Mouse (Mus musculus): ENCODE results near the gene Hoxd10. TPM values are rescaled to one million over a fixed set of nuclear protein-coding genes. Genes with fewer than 3 reads are reported as not detected.

The Hoxd10 gene
- polyA plus RNA-seq, 1 experiment from 2014 or later: 0.34 TPM

DNA sequence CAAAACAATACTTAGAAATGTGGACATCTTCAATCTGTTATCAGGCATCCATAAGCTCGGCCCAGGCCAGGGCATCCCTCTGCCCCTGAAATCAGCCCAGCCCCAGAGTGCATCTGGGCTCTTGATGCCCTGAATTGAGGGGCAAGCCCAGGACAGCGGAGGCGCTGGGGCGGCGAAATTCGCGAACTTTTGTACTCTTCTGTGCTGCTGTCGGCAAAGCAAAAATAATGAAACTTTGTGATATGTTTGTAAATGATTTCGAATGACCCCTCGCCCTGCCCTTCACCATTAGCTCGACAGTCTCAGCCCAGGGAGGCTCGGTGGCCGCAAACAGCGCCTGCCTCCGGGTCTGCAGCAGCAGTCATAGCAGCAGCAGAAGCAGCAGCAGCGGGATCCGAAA, 33.4 kb downstream of the Hoxd10 start:
- peaks cover 99% of the 10 kb centered on the region for H3K27me3 ChIP-seq
- H3K4me3 ChIP-seq: no peak overlapping the region
- no peak overlapping the region for H3K4me2 ChIP-seq
- ATAC-seq (ENCODE audit: borderline replicate concordance, extremely low read depth, low FRiP score, low TSS enrichment): no peak
- H3K9ac ChIP-seq: no peak overlapping the region
- no peaks in the 10 kb centered on the region for H3K36me3 ChIP-seq
- H3K4me1 ChIP-seq: no peaks in the 10 kb centered on the region
- H3K27ac ChIP-seq: no peak overlapping the region
- WGBS: 4% methylated on average over 17 of the region's 17 CpGs
- H3K9me3 ChIP-seq: no peaks in the 10 kb centered on the region

DNA sequence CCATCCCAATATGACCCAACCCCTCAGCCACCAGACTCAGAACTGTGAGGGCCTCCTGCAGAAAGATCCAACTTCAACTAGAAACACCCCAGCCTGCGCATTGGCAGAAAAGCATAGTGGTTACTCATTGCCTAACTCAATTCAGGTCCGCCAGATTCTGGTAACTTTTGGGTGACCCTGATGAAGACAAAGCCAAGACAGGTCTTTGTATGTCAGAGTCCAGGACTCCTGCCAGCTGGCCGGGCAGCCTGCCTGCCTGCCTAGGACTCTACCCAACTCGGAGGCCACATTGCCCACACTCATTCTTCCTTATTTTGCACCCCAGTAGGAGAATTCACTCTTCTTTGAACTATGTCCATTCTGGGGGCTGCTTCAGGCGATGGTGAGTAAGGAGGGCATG, 34.8 kb downstream of the Hoxd10 start, which contains the start of gene Gm28230:
TSS of gene Gm28230 (plus strand) at position 178 of the 400 bp plus-strand sequence.
- no peaks in the 10 kb centered on the region for H3K4me1 ChIP-seq
- WGBS: 12% methylated on average over 5 of the region's 5 CpGs
- peaks cover 99% of the 10 kb centered on the region for H3K27me3 ChIP-seq
- no peak within 1 kb of the TSS for H3K27ac ChIP-seq
- no peaks in the 10 kb centered on the region for H3K36me3 ChIP-seq
- no peaks in the 10 kb centered on the region for H3K9me3 ChIP-seq
- H3K4me3 ChIP-seq: peak within 1 kb of the TSS; percentile 11
- H3K4me2 ChIP-seq: peak within 1 kb of the TSS; percentile 27
- no peak within 1 kb of the TSS for H3K9ac ChIP-seq
- no peak for ATAC-seq (ENCODE audit: borderline replicate concordance, extremely low read depth, low FRiP score, low TSS enrichment)

DNA sequence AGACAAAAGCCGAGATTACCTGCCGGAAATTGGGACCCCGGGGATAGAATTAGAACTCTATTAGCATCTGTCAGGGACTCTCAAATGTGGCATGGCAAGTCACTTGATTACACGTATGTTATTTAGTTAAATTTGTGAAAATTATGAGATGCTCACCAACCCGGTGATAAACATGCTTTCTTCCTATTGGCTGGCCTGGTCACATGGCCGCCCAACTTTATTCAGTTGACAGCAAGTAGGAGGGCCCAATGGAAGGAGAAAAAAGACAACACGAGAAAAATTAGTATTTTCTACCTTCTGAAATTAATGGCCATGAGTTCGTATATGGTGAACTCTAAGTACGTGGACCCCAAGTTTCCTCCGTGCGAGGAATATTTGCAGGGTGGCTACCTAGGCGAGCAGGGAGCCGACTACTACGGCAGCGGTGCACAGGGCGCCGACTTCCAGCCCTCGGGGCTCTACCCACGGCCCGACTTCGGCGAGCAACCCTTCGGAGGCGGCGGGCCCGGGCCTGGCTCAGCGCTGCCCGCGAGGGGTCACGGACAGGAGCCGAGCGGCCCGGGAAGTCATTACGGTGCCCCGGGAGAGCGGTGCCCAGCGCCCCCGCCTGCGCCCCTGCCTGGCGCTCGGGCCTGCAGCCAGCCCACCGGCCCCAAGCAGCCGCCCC, 35.4 kb downstream of the Hoxd10 start:
- H3K36me3 ChIP-seq: no peaks in the 10 kb centered on the region
- 1% methylated on average over 43 of the region's 43 CpGs for WGBS
- no peaks in the 10 kb centered on the region for H3K9me3 ChIP-seq
- peaks cover 99% of the 10 kb centered on the region for H3K27me3 ChIP-seq
- H3K9ac ChIP-seq: no peak overlapping the region
- no peak for ATAC-seq (ENCODE audit: borderline replicate concordance, extremely low read depth, low FRiP score, low TSS enrichment)
- H3K4me2 ChIP-seq: peak overlapping the region; percentile 27
- no peaks in the 10 kb centered on the region for H3K4me1 ChIP-seq
- H3K27ac ChIP-seq: no peak overlapping the region
- peak overlapping the region; percentile 11 for H3K4me3 ChIP-seq

DNA sequence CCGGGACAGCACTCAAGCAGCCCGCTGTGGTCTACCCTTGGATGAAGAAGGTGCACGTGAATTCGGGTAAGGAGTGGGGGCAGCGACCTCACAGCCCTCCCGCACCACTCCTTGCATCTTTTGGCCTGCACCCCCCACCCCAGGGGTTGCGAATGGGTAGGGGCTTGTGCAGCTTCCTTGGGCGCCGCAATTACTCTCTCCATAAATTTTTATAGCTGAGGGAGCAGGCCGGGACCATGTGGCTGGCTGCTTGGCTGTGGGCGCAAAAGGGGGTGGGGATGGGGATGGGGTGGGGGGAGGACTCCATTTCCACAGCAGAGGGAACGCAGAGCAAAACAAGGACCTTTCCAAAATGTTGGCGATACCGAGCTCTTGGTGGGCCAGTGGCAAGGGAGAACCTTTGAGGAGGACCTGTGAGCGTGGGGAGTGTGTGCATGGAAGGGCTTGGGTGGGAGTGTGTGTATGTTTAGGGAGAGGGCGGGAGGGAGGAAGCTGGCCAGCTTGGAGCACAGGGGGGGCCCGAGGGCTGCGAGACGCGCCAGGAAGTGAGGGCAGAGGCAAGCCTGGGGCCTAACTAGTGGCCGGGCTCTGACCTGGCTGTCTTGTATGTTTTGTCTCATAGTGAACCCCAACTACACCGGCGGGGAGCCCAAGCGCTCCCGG, 36.0 kb downstream of the Hoxd10 start:
- H3K4me2 ChIP-seq: peak overlapping the region; percentile 27
- WGBS: 2% methylated on average over 25 of the region's 25 CpGs
- peak; percentile 19; the same call in 1 of the 2 replicates for ATAC-seq (ENCODE audit: borderline replicate concordance, extremely low read depth, low FRiP score, low TSS enrichment)
- H3K27me3 ChIP-seq: peaks cover 99% of the 10 kb centered on the region
- H3K27ac ChIP-seq: no peak overlapping the region
- H3K4me1 ChIP-seq: 0 out of 2 replicates have a peak, but pooled peaks cover 3% of the 10 kb centered on the region
- H3K9me3 ChIP-seq: no peaks in the 10 kb centered on the region
- H3K9ac ChIP-seq: no peak overlapping the region
- H3K4me3 ChIP-seq: peak overlapping the region; percentile 11
- no peaks in the 10 kb centered on the region for H3K36me3 ChIP-seq

- no peak overlapping the region for H3K9ac ChIP-seq
- ATAC-seq (ENCODE audit: borderline replicate concordance, extremely low read depth, low FRiP score, low TSS enrichment): no peak
- 18% methylated on average over 13 of the region's 13 CpGs for WGBS
- H3K27ac ChIP-seq: no peak overlapping the region
- 0 out of 2 replicates have a peak, but pooled peaks cover 4% of the 10 kb centered on the region for H3K4me1 ChIP-seq
- H3K36me3 ChIP-seq: no peaks in the 10 kb centered on the region
- H3K27me3 ChIP-seq: peaks cover 99% of the 10 kb centered on the region
- no peaks in the 10 kb centered on the region for H3K9me3 ChIP-seq
- H3K4me3 ChIP-seq: no peak overlapping the region
- H3K4me2 ChIP-seq: no peak overlapping the region
These were observed 36.6 kb downstream of the Hoxd10 start for GRCm38 (mm10) chr2:74728303-74728680.

DNA sequence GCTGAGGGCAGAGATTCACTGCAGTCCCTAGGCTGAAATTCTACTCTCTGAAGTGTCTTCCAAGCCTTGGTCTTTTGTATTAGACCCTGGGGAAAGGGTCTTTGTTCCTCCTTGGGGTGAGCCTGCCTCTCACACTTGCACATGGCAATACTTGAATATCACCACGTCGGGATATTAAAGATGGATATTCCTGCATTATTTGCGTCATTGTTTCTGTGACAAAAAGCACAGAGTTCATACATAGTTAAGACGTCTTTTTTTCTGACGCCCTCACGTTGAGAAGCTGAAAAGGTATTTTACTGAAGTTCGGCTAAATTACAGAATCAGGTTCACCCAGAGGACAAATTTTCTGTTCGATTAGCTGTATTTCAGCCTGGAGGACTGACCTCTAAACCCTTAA, 38.6 kb downstream of the Hoxd10 start:
- Histone ChIP-seq H3K4me2 (no peak overlapping the region), H3K36me3 (no peaks in the 10 kb centered on the region), H3K4me1 (0 out of 2 replicates have a peak, but pooled peaks cover 4% of the 10 kb centered on the region), H3K4me3 (no peak overlapping the region), H3K27ac (no peak overlapping the region), H3K27me3 (peaks cover 99% of the 10 kb centered on the region), H3K9me3 (no peaks in the 10 kb centered on the region), H3K9ac (no peak overlapping the region)
- ATAC-seq (ENCODE audit: borderline replicate concordance, extremely low read depth, low FRiP score, low TSS enrichment): no peak
- WGBS: 15% methylated on average over 8 of the region's 8 CpGs

DNA sequence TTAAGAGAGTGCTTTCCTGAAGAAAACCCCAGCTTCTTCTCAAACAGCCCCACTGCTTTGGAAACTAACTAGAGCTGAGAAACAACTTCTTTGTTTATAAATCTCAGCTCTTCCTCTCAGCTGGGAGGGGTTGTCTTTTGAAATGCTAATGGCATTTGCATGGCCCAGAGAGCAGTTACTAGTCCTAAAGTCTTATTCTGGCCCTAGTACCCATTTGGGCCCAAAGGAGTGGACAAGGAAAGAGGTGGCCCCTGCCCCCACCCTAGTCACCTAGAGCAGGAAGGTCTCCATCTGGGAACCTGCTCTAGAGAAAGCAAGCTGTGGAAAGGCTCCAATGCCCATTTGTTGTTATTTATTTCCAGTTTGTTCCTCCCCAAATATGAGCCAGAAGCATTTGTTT, 39.3 kb downstream of the Hoxd10 start:
- Histone ChIP-seq H3K36me3 (no peaks in the 10 kb centered on the region), H3K27me3 (peaks cover 99% of the 10 kb centered on the region), H3K4me3 (no peak overlapping the region), H3K27ac (no peak overlapping the region), H3K4me2 (no peak overlapping the region), H3K4me1 (peaks cover 10% of the 10 kb centered on the region; the same call in 1 of the 2 replicates), H3K9me3 (no peaks in the 10 kb centered on the region), H3K9ac (no peak overlapping the region)
- no peak for ATAC-seq (ENCODE audit: borderline replicate concordance, extremely low read depth, low FRiP score, low TSS enrichment)

DNA sequence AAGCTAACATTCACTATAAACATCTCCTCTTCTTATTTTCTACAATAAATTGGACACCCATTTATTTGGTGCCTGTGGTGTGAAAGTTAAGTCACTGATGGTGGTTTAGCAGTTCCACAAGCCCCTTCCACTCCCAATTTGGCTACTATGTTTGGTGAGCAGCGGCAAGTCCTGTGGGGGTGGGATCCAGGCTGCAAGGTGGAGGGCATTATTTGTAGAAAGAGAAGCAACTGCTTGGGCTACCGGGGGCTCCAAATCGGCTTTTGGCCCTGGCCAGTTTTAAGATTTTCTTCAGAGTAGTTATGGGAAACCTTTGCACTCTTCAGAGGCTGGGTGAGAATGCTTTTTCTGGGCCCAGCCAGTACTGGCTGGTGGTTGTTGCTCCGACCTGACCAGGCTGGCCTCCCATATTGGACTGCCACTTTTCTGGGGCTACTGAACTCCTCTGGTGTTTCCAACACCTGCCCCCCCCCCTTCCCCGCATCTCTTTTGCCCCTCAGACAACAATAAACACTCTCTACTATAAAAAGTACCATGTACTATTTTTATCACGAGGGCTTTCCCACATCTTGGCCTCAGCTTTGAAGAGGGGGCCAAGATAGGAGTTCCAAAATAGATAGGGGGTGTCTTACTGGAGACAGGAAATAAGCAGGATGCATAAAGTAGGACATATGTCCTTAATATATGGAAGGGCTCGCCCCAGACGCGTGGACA, 40.2 kb downstream of the Hoxd10 start:
- peaks cover 12% of the 10 kb centered on the region; the same call in 1 of the 2 replicates for H3K4me1 ChIP-seq
- no peaks in the 10 kb centered on the region for H3K36me3 ChIP-seq
- H3K9me3 ChIP-seq: no peaks in the 10 kb centered on the region
- 12% methylated on average over 9 of the region's 9 CpGs for WGBS
- H3K4me2 ChIP-seq: no peak overlapping the region
- ATAC-seq (ENCODE audit: borderline replicate concordance, extremely low read depth, low FRiP score, low TSS enrichment): no peak
- H3K9ac ChIP-seq: no peak overlapping the region
- no peak overlapping the region for H3K4me3 ChIP-seq
- no peak overlapping the region for H3K27ac ChIP-seq
- peaks cover 99% of the 10 kb centered on the region for H3K27me3 ChIP-seq

- WGBS: under 1% methylated on average over 52 of the region's 52 CpGs
- H3K4me3 ChIP-seq: peak overlapping the region; percentile 8; the same call in 1 of the 2 replicates
- H3K36me3 ChIP-seq: no peaks in the 10 kb centered on the region
- no peaks in the 10 kb centered on the region for H3K9me3 ChIP-seq
- H3K9ac ChIP-seq: no peak overlapping the region
- peaks cover 99% of the 10 kb centered on the region for H3K27me3 ChIP-seq
- 0 out of 2 replicates have a peak overlapping the region, but pooled peaks have one; percentile 10 for H3K4me2 ChIP-seq
- H3K4me1 ChIP-seq: peaks cover 12% of the 10 kb centered on the region; the same call in 1 of the 2 replicates
- H3K27ac ChIP-seq: no peak overlapping the region
- no peak for ATAC-seq (ENCODE audit: borderline replicate concordance, extremely low read depth, low FRiP score, low TSS enrichment)
These were observed 41.0 kb downstream of the Hoxd10 start for GRCm38 (mm10) chr2:74732513-74733316.

DNA sequence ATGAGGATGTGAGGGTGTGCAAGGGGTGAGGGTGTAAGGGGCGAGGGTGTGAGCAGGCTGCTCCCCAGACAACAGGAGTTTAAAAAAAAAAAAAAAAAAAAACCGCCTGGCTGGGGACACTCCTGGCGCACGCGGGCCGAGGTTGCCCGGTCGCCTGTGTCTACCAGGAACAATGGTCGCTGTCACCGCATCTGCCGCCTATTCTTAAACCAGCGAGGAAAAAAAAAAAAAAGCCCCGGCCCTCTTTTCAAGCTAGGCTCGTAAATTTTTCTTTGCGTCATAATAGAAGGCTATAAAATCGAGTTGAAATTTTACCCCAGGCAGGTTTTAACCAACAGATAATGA, 41.6 kb downstream of the Hoxd10 start:
- WGBS: 4% methylated on average over 14 of the region's 16 CpGs
- no peak for ATAC-seq (ENCODE audit: borderline replicate concordance, extremely low read depth, low FRiP score, low TSS enrichment)
- Histone ChIP-seq H3K4me2 (no peak overlapping the region), H3K4me3 (no peak overlapping the region), H3K27ac (no peak overlapping the region), H3K36me3 (no peaks in the 10 kb centered on the region), H3K9ac (no peak overlapping the region), H3K4me1 (peaks cover 12% of the 10 kb centered on the region; the same call in 1 of the 2 replicates), H3K9me3 (no peaks in the 10 kb centered on the region), H3K27me3 (peaks cover 99% of the 10 kb centered on the region)

DNA sequence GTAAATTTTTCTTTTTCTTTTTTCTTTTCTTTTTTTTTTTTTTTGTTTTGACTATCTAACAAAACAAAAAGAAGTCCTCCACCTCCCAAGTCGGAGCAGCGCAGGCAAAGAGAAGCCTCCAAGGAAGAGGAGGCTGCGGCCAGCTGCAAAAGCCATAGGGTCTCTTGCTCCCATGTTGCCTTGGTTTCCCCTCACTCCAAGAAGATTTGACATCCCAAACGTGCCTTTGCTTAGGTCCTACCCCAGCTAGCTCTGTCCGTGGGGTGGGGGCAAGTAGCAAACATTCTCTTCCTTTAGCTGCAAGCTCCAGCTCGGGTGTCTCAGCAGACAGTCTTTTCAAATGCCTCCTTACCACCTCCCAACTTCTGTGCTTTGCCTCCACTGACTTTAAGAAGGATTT, 42.0 kb downstream of the Hoxd10 start:
- Histone ChIP-seq H3K4me1 (peaks cover 12% of the 10 kb centered on the region; the same call in 1 of the 2 replicates), H3K4me2 (no peak overlapping the region), H3K36me3 (no peaks in the 10 kb centered on the region), H3K9ac (no peak overlapping the region), H3K4me3 (no peak overlapping the region), H3K9me3 (no peaks in the 10 kb centered on the region), H3K27me3 (peaks cover 99% of the 10 kb centered on the region), H3K27ac (no peak overlapping the region)
- ATAC-seq (ENCODE audit: borderline replicate concordance, extremely low read depth, low FRiP score, low TSS enrichment): no peak
- WGBS: 4% methylated on average over 6 of the region's 6 CpGs

All from lung, embryonic 15.5 days (tissue).